Mouse (Mus musculus) thymus, adult 2 months (tissue): ENCODE measurements around the gene Nckipsd.

Source experiments
- CTCF ChIP-seq: fragments of 200-500 bp; IDR thresholded peaks from 2 replicates; pipeline ENCODE4 v1.5.1; 2012; ENCODE audit warnings: mild to moderate bottlenecking, control low read depth, low read length, moderate library complexity, borderline replicate concordance; ENCODE audit not compliant: control insufficient read depth, poor library complexity, insufficient read depth; ENCODE audit errors: extremely low read depth
- POLR2A ChIP-seq: fragments of 200-500 bp; IDR thresholded peaks from 2 replicates; pipeline ENCODE4 v1.6.1; 2012; ENCODE audit warnings: mild to moderate bottlenecking, low read length, control low read depth, moderate library complexity; ENCODE audit not compliant: control insufficient read depth, poor library complexity, insufficient read depth; ENCODE audit errors: extremely low read depth

DNA sequence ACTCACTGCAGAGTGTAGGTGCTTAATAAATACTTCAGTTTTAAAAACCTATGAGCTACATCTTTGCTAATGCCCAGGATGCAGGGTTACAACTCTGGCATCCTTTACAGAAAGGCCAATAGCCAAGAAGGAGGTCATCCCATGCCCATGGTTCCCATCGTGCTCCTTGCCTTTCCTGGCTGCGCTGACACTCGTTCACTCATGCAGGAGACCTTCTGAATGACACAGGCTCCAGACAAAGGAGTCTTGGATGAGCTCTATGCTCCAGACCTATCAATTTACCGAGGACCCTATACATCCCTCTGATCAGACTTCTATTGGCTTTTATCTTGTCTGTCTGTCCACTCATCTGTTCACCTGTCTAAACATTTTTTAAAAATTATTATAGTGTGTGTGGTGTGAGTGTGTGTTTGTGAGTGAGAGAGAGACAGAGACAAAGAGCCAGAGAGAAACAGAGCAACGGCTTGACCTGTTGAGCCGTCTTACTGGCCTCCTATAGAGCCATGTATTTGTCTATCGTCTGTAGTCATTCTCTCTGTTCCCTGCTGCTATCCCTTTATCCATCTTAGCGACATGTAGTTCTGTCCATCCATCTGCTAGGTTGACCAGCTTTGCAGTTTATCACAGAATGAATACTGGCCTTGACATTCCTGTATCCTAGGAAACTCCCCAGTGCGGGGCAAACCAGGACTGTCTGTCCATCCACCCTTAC is 25.2 kb upstream of the Nckipsd start:
- TF ChIP-seq CTCF, result no peak
- TF ChIP-seq POLR2A, result no peak
